Mouse (Mus musculus) regulatory T cell (primary cell): ENCODE results near the gene Cdc42bpg.

Source experiments
- in situ Hi-C: fragments of 300-600 bp; cut with MboI, MseI; formaldehyde crosslinking; loops from one replicate; pipeline ENCODE4 v1.15.1; 2025; ENCODE audit warnings: high pct_unique_total_duplicates

The Cdc42bpg gene

DNA sequence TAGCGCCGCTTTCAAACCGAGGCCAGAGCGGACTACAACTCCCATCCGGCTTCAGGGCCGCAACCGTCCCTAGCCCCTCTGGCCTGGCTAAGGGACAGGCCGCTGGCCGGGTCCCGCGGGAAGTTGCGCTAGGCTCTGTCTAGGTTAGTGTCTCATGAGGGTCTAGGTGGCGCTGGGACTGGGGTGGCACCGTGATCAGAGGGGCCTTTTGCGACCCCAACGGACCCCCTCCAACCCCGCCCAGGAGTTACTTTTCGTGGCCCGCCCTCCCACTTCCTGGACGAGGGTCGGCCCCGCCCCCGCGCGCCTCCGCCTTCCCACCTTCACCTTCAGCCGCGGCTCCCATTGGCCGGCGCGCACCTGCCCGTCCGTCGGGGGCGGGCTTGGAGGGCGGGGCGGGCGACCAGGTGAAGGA, at the start of gene Cdc42bpg:
Gene Cdc42bpg, plus strand, starts transcription at position 320 of the 415 bp plus-strand sequence.
- in situ Hi-C loops, result loop anchor here (5.0 kb wide), 1 partner anchor 34 kb away; no protein-coding TSS in a partner anchor

DNA sequence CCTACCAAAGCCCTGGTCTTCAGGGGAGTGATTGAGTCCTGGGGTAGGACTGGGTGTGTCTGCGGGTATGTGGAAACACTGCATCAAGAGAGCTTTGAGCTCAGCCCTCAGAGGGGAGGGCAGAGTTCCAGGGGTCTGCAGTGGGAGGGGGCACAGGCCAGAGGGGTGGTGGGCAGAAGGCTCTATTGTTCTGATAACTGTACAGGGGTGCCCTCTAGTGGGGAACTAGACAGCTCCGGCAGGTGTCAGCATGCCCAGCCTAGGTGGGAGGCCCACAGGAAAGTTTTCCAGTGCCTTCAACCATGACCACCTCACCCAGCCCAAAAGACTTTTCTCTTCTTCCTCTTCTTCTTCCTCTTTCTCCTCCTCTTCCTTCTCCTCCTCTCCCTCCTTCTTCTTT, 45.8 kb upstream of the Cdc42bpg start:
- in situ Hi-C loops, result no loop called here

DNA sequence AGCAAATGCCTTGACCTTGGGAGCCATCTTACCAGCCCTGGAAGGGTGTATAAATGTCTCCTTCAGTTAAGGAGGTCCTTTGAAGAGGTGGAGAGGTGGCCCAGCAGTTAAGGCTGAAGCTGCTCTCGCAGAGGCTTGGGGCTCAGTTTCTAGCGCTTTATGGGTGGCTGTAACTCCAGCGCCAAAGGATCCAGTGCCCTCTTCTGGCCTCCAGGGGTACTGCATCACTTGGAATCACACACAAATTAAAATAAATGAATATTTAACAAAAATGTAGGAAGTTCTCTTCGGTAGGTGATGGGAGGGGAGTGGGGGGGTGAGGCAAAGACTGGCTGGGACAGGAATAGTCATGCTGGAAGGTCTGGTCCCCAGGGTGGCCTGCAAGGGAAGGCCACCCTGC, 45.3 kb upstream of the Cdc42bpg start:
- in situ Hi-C loops, result no loop called here

DNA sequence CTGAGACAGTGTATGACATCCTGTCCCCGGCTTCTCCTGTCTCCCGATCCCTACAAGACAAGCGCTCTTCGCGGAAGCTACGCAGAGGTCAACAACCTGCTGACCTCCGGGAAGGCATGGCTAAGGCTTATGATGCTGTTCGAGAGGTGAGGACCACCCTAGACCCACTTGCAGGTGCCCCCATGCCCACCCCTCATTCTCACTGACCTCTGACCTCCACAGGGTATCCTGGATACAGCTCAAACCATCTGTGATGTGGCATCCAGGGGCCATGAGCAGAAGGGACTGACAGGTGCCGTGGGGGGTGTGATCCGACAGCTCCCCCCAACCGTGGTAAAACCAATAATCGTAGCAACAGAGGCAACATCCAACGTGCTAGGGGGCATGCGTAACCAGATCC, 44.9 kb upstream of the Cdc42bpg start:
- in situ Hi-C loops, result no loop called here

DNA sequence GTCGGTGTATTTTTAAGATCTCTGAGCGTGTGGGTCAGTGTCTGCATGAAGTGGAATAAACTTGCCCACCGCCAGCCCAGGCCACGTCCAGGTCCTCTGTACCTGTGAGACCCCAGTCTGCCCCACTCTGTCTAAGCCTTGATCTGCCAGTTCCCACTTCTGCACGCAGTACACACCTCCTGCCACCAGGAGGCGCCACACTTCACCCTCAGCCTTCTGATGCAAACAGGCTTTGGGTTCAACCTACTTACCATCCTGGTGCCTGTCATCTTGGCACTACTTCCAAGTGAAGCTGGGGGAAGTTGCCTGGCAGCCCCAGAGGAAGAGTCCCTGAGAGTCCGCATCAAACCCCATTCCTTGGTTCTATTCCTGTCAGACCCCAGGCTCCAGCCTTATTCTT, 44.0 kb upstream of the Cdc42bpg start:
- in situ Hi-C loops, result no loop called here

DNA sequence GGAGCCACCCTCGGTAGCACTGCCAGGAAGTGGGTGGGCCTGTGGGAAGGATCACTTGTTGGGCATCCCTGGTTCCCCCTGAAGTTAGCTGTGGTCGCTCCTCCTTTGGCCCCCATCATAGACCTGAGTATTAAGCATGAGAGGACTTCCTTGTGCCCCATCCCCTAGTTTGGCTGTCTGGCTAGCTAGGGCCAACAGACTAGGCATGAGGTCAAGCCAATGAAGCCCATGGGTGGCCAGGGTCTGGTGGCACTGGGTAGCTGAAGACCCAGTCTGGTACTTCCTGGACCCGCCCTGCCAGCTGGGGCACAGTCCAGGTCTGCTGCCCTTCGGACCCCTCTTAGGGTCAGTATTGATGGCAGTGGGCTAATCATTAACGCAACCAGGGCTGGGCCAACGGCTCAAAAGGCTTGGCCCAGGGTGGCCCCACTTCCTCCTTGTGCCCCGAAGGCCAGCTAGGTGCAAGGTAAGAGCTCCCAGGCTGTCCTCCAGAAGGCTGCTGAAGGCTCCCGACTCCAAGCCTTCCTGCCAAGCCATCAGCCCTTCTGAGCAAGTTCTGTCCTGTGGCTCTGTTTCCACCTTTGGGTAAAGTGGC, 43.3 kb upstream of the Cdc42bpg start:
- in situ Hi-C loops, result no loop called here

DNA sequence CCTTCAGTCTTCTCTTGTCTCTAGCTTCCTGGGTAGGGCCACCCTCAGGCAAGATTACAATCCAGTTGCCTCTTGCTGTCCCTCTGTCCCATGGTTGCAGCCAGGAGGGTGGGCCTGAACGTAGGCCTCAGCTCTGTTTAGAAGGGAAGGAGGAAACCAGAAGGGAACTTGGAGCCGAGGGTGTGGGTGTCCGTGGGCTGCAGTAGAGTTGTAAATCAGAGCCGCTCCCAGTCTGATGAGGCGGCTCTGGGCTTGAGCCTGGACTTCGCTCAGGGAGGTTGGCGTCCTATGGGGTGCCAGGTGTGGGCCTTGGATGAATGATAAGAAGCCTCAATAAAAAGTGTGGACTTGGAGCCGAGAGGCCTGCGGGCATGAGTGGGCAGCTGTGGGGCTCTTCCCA, 42.1 kb upstream of the Cdc42bpg start:
- in situ Hi-C loops, result no loop called here

DNA sequence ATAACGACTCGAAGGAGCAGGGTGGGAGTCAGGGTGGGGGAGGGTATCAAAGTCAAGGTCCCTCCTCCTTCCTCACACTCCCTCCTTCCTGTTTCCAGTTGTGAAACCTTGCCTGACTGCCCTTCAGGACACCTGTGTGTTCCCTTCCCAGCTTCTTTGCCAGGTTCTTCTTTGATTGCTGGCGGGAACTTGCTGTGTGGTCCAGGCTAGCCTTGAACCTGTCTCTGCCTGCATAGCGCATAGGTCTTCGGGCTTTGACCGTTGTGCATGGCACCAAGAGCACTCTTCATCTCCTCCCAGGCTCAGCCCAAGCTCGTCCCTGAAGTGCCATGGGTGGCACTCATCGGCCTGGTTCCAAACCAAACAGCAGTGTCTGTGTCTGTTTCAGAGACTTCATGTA, 41.3 kb upstream of the Cdc42bpg start:
- in situ Hi-C loops, result no loop called here

DNA sequence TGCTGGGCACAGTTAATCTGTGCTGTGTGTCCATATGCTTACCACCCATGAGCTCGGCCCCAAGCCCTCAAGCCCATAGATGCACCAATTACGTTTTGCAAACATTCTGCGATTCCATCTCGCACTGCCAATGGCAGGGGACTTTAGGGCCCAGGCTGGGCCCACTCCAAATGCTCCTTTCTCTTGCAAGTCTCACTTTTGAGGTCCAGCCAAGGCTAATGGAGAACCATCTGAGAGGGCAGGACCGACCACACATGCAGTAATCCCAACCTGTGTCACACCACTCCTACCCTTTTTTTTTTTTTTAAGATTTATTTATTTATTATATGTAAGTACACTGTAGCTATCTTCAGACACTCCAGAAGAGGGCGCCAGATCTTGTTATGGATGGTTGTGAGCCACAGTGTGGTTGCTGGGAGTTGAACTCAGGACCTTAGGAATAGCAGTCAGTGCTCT, 40.5 kb upstream of the Cdc42bpg start:
- in situ Hi-C loops, result no loop called here

DNA sequence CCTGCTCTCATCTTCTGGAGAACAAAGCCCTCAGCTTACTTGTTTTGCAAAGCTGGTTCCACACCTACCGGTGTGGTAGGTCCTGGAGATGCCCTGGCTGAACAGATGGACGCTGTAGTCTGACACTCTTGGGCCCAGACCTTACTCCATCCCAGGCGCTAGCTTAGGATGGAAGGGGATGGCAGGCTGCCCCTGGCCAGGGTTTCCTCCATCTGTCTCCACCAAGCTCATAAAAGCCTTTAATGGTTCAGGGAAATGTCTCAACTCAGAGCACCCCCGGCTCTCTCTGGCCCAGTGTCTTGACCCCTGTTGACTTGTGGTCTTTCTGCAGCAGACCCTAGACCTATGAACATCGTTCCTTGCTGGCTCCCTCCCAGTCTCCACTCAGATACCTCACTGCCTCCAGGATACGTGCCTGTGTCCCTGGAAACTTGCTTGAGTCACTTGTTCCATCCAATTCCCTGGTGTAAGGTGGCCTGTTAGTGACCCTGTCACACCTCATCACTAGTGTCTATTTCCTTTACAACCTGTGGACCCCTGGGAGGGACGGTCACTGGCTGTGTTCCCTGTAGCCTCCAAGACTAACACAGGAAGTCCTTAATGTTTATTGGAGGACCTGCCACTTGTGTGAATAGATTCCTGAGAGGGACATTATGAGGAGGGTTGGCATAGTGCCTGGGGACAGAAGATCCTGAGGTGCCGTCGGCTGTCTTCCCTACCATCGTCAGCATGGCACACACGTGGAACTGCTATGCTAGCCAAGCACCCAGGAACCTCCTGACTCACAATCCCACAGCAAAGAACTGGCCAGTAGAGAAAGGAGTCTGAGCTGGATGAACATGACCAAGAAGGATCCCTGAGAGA, 38.7 kb upstream of the Cdc42bpg start:
- in situ Hi-C loops, result no loop called here

DNA sequence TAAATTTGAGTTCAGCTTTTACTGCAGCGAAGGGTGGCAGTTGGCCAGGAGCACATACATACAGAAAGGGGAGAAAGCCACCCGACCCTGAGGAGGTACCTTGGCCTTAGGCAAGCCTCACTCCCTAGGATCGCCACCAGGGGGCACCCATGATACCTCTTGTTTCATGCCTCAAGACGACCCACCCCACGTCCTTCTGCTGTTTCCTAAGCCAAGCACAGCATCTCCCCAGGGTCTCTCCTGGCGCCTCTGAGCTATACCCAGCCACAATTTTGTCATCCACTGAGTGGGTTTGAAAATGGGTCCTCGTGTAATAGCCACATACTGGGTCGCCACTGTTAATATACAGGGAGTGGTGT, 38.1 kb upstream of the Cdc42bpg start:
- in situ Hi-C loops, result no loop called here

DNA sequence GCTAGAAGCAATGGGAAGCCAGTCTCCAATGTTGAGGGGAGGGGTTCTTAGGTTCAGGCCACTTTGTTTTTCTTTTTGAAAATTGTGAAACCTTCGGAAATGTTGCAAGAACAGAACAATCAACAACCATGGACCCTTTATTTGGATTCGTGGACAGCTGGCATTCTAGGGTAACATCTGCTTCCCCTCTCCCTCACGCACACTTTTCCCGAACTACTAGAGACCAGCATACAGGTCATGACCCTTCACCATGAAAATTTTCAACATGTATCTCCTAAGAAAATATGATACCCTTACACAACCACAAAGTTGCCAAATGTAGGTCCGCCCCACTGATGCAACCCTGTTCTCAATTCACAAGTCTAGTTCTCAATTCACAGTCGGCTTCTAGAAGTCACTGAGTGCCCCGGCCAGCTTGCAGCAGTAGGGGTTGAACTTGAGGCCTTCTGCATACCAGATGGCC, 37.6 kb upstream of the Cdc42bpg start:
- in situ Hi-C loops, result no loop called here

DNA sequence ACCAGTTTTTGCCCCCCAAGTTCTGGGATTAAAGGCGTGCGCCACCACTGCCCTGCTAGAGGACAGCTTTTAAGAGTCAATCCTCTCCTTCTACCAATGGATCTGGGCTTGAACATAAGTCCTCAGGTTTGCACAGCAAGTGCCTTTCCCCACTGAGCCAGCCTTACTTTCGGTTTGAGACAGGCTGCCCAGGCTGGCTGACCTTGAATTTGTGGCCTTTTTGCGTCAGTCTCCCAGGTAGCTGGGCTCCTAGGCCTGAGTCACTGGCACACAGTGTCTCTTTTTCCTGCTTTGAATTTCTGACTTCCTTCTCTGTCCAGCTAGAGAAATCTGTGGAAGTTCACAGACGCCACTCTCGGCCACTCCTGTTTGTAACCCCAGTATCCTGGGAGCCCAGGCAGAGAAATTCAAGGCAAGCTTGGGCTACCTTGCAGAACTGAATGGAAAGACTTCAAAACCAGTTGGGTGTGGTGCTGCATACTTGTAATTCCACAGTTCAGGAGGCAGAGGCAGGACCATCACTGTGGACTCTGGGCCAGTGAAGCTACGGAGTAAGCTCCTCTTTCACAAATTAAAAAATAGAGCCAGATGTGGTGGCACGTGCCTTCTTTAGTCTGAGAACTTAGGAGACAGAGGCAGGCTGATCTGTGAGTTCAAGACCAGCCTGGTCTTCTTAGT, 36.3 kb upstream of the Cdc42bpg start:
- in situ Hi-C loops, result loop anchor here (5.0 to 10.0 kb wide), 2 partner anchors 37 to 1225 kb away; partner anchors contain the start of genes Atl3 and Cdc42bpg

DNA sequence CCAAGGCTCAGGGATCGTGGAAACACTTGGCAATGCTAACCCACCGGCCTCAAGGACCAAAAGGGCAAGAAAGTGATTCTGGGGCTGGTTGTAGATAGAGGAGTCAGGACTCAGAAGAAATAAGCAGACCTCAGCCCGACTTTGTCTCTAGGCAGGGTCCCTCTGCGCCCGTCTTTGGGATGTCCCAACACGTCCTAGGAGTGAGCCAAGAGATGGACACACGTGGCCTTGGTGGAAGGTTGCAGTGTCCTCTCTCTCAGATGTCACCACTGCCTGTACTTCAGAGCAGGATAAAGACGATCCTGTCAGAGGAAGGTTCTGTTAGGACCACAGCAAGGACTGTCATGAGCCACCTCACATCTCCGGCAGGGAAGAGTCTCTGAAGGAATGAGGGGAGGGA, 35.6 kb upstream of the Cdc42bpg start:
- in situ Hi-C loops, result loop anchor here (5.0 to 10.0 kb wide), 2 partner anchors 37 to 1224 kb away; partner anchors contain the start of genes Atl3 and Cdc42bpg

DNA sequence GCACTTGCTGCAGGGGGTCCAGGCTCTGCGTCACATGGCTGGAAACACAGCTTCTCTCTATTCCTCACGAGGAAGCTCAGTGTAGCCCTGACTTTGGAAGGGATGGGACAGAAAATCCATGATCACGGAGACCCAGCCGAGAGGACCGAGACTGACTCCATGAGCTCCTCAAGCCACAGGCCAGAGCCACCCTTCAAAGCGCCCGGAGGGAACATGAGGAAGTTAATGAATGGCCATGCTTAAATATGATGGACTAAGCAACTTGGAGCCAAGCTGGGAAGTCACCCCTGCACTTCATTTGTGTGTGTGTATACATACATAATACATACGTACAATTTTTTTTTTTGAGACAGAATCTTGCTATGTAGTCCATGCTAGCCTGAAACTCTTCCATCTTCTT, 35.0 kb upstream of the Cdc42bpg start:
- in situ Hi-C loops, result loop anchor here (5.0 to 10.0 kb wide), 2 partner anchors 36 to 1224 kb away; partner anchors contain the start of genes Atl3 and Cdc42bpg

DNA sequence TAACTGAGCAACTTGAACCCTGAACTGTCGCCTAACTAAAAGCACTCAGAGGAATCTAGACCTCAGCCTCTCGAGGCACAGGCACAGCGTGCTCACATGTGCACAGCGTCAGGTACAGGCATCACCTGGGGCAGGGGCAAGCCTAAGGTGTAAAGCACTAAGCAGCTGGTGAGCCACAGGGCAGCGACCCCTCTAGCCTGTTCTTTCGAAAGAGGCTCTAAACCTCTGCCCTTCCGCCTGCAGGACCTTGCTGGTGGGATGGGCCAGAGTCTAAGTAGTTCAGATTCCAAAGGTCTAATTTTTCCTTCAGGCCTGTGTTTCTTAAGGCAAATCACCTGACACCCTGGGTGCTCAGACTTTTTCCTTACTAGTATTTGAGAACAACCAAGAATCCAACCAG, 34.2 kb upstream of the Cdc42bpg start:
- in situ Hi-C loops, result loop anchor here (5.0 to 10.0 kb wide), 2 partner anchors 35 to 1223 kb away; partner anchors contain the start of genes Atl3 and Cdc42bpg

DNA sequence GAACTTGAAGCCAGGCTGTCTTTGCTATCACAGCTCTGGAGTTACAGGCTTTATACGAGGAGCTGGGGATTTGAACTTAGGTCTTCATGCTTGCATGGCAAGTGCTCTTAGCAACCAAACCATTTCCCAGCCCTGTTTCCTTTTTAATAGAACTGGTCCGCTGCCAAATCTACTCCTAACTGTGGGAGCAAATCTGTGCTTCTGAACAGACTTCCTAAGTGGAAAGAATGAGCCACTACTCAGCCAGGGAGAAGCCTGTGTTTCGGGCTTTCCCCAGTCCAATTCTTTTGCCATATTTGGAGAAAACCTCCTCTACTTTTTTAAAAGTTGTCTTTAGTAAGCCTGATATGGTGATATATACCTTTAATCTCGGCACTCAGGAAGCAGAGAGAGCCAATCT, 33.5 kb upstream of the Cdc42bpg start:
- in situ Hi-C loops, result loop anchor here (5.0 to 10.0 kb wide), 2 partner anchors 35 to 1222 kb away; partner anchors contain the start of genes Atl3 and Cdc42bpg

DNA sequence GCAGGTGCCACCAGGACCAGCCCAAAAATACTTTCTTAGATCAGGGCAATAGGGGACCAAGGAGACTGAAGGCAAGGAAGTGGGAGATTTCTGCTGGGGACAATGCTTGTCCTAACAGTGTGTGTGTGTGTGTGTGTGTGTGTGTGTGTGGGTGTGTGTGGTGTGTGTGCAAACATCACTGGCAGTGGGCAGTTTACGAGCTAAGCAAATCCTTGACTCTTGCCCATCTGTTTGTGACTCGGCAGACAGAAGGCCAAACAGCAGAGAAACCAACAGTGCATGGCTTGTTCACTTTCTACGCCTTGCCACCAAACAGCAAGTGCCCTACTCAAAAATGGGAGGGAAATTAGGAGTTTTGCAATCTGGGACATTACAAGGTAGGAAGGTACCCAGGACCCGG, 32.7 kb upstream of the Cdc42bpg start:
- in situ Hi-C loops, result loop anchor here (5.0 to 10.0 kb wide), 2 partner anchors 34 to 1221 kb away; partner anchors contain the start of genes Atl3 and Cdc42bpg

DNA sequence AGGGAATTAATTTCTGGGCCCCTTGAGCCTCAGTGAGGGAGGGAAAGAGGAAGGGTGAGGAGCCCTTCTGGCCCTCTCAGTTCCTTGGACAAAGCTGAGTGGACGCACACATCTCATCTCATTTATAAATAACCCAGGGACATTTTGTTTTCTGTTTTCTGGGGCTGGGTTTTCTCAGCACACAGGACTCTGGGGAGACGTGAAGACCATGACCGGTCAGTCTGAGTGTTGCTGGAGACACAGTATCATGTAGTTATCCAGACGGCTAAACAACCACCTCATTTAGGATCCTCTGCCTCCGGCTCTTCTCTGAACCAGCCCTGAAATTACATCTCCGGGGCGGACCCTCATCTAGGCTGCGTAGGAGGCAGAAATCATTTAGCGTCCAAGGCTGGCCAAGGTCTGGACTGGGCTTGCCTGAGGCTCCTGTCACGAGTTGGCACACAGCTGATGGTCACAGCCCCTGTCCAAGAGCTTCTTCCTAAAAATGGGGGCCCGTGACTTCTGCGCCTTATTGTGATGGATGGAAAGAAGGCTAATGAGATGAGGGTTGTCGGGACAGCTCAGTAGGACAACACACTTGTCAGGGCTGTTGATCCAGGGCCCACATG, 32.2 kb upstream of the Cdc42bpg start:
- in situ Hi-C loops, result loop anchor here (5.0 to 10.0 kb wide), 2 partner anchors 33 to 1221 kb away; partner anchors contain the start of genes Atl3 and Cdc42bpg

DNA sequence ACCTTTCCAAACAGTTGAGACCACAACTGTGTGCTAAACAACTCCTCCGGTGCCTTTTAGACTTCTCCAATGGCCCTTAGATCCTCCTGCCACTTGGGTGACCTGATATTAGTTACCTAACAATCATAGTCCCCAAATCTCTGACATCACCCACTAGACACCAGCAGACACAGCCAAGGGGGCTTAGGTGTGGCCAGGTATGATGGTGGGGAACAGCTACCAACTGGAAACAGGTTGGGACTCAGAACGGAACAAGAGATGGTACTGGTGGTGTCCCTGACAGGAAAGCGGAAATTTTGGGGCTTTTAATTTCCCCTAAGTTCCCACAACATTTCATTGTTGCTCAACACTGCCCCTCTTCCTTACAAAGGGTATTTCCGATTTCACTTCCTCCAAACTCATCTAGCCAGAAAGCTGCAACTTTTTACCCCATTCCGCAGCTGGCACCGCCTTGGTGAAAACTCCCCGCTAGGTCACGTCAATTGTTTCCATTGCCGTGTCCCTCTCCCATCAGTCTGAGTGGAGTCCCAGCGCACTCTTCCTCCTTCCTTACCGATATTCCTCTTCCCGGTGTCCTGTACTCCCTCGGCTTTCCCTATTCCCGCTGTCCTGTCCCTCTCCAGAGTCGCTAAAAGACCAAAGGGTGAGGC, 30.4 kb upstream of the Cdc42bpg start:
- in situ Hi-C loops, result loop anchor here (10.0 kb wide), 1 partner anchor 1219 kb away; the partner anchor contains the start of gene Atl3
